Mouse (Mus musculus) layer of hippocampus, postnatal 10 days (tissue): ENCODE measurements around the gene Cd72. TPM values are rescaled to one million over a fixed set of nuclear protein-coding genes. Genes with fewer than 3 reads are reported as not detected.
A peak's percentile ranks its signal among the peaks of the same experiment; 100 is the strongest.

Source experiments
- DNase-seq, 2 experiments: peaks; one replicate each; pipeline ENCODE4 v3.0.0; 2021; ENCODE audit warnings: low spot score in 2 of 2
- total RNA-seq, 2 experiments: library from RNA; stranded (reverse); gene quantifications; 2 replicates each; pipeline ENCODE4 v1.2.3; 2021

Gene Cd72
- total RNA-seq, 2 experiments from 2014 or later: not detected

GRCm38 (mm10) chr4:43406162-43406971, 48.1 kb downstream of the Cd72 start:
- DNase-seq: peak; percentile 73 to 77

GRCm38 (mm10) chr4:43404697-43405096, 49.7 kb downstream of the Cd72 start:
- no peak for DNase-seq

GRCm38 (mm10) chr4:43402212-43402611, 52.2 kb downstream of the Cd72 start:
- no peak for DNase-seq

DNA sequence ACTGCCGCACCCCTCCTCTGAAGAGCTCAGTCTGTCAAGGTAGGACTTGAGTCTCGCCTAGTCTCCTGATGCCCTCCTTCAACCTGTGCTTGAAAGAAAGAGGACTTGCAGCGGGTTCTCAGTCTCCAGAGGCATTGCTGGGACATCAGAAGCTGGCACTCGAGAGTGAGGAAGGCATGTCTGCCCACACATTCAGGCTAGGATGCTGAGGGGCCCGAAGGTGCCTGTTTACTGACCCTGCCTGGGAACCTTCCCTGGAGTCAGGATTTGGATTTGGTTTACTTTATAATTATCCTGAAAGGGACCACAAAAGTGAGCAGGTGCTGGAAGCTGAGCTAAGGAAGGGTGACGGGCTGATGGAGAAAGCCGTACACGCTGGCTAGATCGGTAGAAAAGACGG, 52.9 kb downstream of the Cd72 start:
- DNase-seq: no peak

- no peak for DNase-seq
Observed at GRCm38 (mm10) chr4:43400976-43401375, 53.5 kb downstream of the Cd72 start.

DNA sequence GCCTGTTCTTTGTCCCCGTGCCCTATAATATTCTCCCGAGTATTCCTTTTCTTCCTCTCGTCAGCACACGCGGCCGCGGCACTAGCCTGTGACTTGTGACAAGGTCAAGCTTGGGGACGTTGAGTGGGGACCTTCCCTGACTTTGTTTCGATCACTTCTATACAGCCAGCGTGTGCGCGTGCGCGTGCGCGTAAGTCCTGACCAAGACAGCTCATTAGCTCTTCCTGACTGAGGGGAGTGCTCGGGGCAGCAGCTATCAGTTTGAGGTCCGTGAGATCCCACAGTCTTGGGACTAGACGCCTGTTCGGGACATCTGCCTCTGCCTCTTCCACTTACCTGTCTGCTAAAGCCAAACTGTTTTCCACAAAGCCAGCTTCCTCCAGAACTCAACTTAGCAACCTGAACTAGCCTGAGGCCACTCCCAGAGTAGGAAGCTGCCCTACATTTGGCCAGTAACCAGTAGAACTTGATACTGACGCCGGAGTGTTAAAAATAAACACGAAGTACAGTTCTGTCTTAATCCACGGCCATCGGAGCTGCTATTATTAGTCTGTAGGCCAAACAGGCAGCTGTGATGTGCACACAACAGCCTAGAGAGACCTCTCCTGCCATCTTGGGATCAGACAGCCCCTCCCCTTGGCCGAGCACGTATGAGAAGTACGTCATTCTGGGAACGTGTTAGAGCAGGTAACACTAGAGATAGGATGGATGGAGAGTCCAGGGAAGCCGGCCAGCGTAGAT, 54.9 kb downstream of the Cd72 start:
- DNase-seq: no peak

DNA sequence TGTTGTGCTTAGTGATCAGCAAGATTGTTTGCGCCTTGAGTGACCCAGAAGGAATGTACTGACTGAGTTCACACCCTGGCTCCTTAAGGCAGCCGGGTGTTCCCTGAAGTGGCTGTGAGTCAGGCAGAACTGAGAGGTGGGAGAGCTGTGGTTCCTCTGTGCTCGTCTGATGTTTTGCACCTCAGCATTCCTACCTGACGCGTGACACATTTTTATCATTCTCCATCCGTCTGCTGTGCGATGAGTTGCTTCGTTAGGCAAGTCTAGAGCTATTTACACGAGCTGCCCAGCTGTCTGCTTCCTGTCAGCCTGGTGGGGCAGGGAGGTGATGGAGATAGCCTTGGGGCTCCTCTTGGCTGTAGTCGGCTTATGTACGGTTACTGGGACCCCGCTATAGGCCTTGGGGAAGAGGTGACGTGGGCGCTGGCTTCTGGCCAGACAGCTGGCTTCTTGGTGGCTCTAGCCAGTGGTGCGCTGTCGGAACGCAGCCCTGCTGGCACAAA, 55.5 kb downstream of the Cd72 start:
- peak in 1 of 2 experiments; percentile 46 for DNase-seq

GRCm38 (mm10) chr4:43398014-43398413, 56.4 kb downstream of the Cd72 start:
- DNase-seq: no peak

Other genes with a start within 250 kb of the Cd72 start
- gene Atp8b5, start 187.5 kb downstream of the Cd72 start, total RNA-seq: under 1 TPM; 0.29 to 0.55 TPM
- gene Rusc2, start 72.6 kb downstream of the Cd72 start, total RNA-seq: 100 to 1,000 TPM; 126 to 129 TPM
- gene Fam166b, start 25.5 kb downstream of the Cd72 start, total RNA-seq: 1 to 10 TPM in 1 of 2 experiments, under 1 TPM in 1; 0.98 to 2.6 TPM
- gene Tesk1, start 12.7 kb downstream of the Cd72 start, total RNA-seq: 10 to 100 TPM; 70.3 to 72.1 TPM
- not detected for gene Sit1, start 29.1 kb upstream of the Cd72 start, total RNA-seq
- gene Ccdc107, start 38.3 kb upstream of the Cd72 start, total RNA-seq: 10 to 100 TPM; 30.2 to 35.7 TPM
- 1 to 10 TPM; 1.2 to 1.8 TPM for gene Arhgef39, start 45.1 kb upstream of the Cd72 start, total RNA-seq
- 1 to 10 TPM in 1 of 2 experiments, under 1 TPM in 1; 0.54 to 1.7 TPM for gene Car9, start 52.3 kb upstream of the Cd72 start, total RNA-seq
- 1 to 10 TPM; 5.0 to 7.4 TPM for gene Tpm2, start 69.1 kb upstream of the Cd72 start, total RNA-seq
- 10 to 100 TPM; 65.9 to 75.4 TPM for gene Creb3, start 107.7 kb upstream of the Cd72 start, total RNA-seq
- gene Tln1, start 108.1 kb upstream of the Cd72 start, total RNA-seq: 10 to 100 TPM; 54.4 to 69.7 TPM
- gene Rgp1, start 124.1 kb upstream of the Cd72 start, total RNA-seq: 10 to 100 TPM; 46.2 to 53.6 TPM
- gene Gba2, start 124.2 kb upstream of the Cd72 start, total RNA-seq: 10 to 100 TPM; 56.8 to 57.7 TPM
- gene Msmp, start 129.9 kb upstream of the Cd72 start, total RNA-seq: not detected
- gene Npr2, start 177.3 kb upstream of the Cd72 start, total RNA-seq: 10 to 100 TPM; 47.8 to 49.0 TPM
- gene Spag8, start 199.0 kb upstream of the Cd72 start, total RNA-seq: 1 to 10 TPM; 2.1 to 2.3 TPM
- gene Hint2, start 201.8 kb upstream of the Cd72 start, total RNA-seq: 10 to 100 TPM; 30.9 to 34.0 TPM
- gene Tmem8b, start 214.3 kb upstream of the Cd72 start, total RNA-seq: 10 to 100 TPM; 49.4 to 50.5 TPM
- gene Fam221b, start 214.5 kb upstream of the Cd72 start, total RNA-seq: 1 to 10 TPM in 1 of 2 experiments, under 1 TPM in 1; 0.53 to 1.0 TPM
- not detected for gene Olfr70, start 246.2 kb upstream of the Cd72 start, total RNA-seq